Mouse (Mus musculus) small intestine, adult 2 months (tissue): Measurements from ENCODE around the gene Zmat1. TPM values are rescaled to one million over a fixed set of nuclear protein-coding genes. Genes with fewer than 3 reads are reported as not detected.
"Not testable (repeated sequence)": the region's sequence is repeated elsewhere in the genome, so short reads cannot be mapped to it uniquely, and the experiment has no call there.

Experiments used
- H3K27ac ChIP-seq: fragments of 200-500 bp; 2 replicates; pipeline ENCODE4 v1.5.1; 2012; ENCODE audit warnings: low read depth, low read length, control low read depth, inconsistent platforms; ENCODE audit not compliant: insufficient read depth
- H3K27me3 ChIP-seq: fragments of 200-500 bp; 2 replicates; pipeline ENCODE4 v1.6.1; 2012; ENCODE audit warnings: mild to moderate bottlenecking, moderate library complexity, low read length, inconsistent platforms; ENCODE audit not compliant: control insufficient read depth, insufficient read depth
- H3K36me3 ChIP-seq: fragments of 200-500 bp; 2 replicates; pipeline ENCODE4 v1.6.1; 2012; ENCODE audit warnings: mild to moderate bottlenecking, low read length, control low read depth, inconsistent platforms; ENCODE audit not compliant: control insufficient read depth, insufficient read depth
- H3K4me1 ChIP-seq: fragments of 200-500 bp; 2 replicates; pipeline ENCODE4 v1.6.1; 2012; ENCODE audit warnings: low read length, inconsistent platforms, mixed read lengths; ENCODE audit not compliant: control insufficient read depth, insufficient read depth, insufficient read length
- H3K4me3 ChIP-seq: fragments of 200-500 bp; 2 replicates; pipeline ENCODE4 v1.5.1; 2012; ENCODE audit warnings: low read depth, mild to moderate bottlenecking, control low read depth, inconsistent platforms, low read length, moderate library complexity
- CTCF ChIP-seq: fragments of 200-500 bp; IDR thresholded peaks from 2 replicates; pipeline ENCODE4 v1.5.1; 2012; ENCODE audit warnings: low read depth, mild to moderate bottlenecking, control low read depth, inconsistent platforms, low read length, moderate library complexity, mixed read lengths; ENCODE audit not compliant: insufficient replicate concordance, insufficient read length; ENCODE audit errors: extremely low read depth
- POLR2A ChIP-seq: fragments of 200-500 bp; IDR thresholded peaks from 2 replicates; pipeline ENCODE4 v1.6.1; 2012; ENCODE audit warnings: low read depth, mild to moderate bottlenecking, control low read depth, inconsistent platforms, low read length, moderate library complexity
- WGBS: fragments of 180-500 bp; shearing (Covaris S2); methylation state at CpG from one replicate; pipeline ENCODE4 v1.1.7; 2018; 5-methylcytosine and 5-hydroxymethylcytosine counted together
- polyA plus RNA-seq: library from polyadenylated mRNA; depleted of rRNA; stranded (reverse); fragments of >200 nt; gene quantifications from 2 replicates; pipeline ENCODE4 v1.2.3, GENCODE M21; 2012; rRNA removed

Gene Zmat1
- 0.09 and 0.20 TPM in 2 replicates for polyA plus RNA-seq

GRCm38 (mm10) chrX:135008720-135009470 is at the start of gene Zmat1:
Gene Zmat1 (minus strand): TSS chrX:135009209.
- H3K27me3 ChIP-seq: no peaks in the 10 kb centered on the region
- peak within 1 kb of the TSS; percentile 98 for H3K27ac ChIP-seq
- H3K4me3 ChIP-seq: peak within 1 kb of the TSS; percentile 86
- H3K36me3 ChIP-seq: no peaks in the 10 kb centered on the region
- 10% methylated on average over 65 of the region's 65 CpGs for WGBS
- H3K4me1 ChIP-seq: no peaks in the 10 kb centered on the region
- TF ChIP-seq CTCF (no peak), POLR2A (peak; percentile 76)

GRCm38 (mm10) chrX:135053939-135054338 is 44.9 kb upstream of the Zmat1 start:
- H3K4me3 ChIP-seq, H3K36me3 ChIP-seq, H3K4me1 ChIP-seq, H3K27me3 ChIP-seq, H3K27ac ChIP-seq: not testable (repeated sequence)
- WGBS: 75% methylated on average over 1 of the region's 1 CpGs

GRCm38 (mm10) chrX:135035962-135036375 is 27.0 kb upstream of the Zmat1 start:
- Histone ChIP-seq H3K4me1 (peaks cover 2% of the 10 kb centered on the region; the same call in 1 of the 2 replicates), H3K4me3 (no peak overlapping the region), H3K27me3 (no peaks in the 10 kb centered on the region), H3K36me3 (no peaks in the 10 kb centered on the region), H3K27ac (no peak overlapping the region)
- 13% methylated on average over 24 of the region's 24 CpGs for WGBS
- TF ChIP-seq CTCF (no peak), POLR2A (no peak)

- 82% methylated on average over 9 of the region's 9 CpGs for WGBS
These were observed 16.1 kb upstream of the Zmat1 start for GRCm38 (mm10) chrX:135025135-135025534.

GRCm38 (mm10) chrX:135011381-135011780 is 2.4 kb upstream of the Zmat1 start:
- no peaks in the 10 kb centered on the region for H3K4me1 ChIP-seq
- H3K4me3 ChIP-seq: no peak overlapping the region
- WGBS: 69% methylated on average over 3 of the region's 3 CpGs
- H3K27me3 ChIP-seq: no peaks in the 10 kb centered on the region
- no peaks in the 10 kb centered on the region for H3K36me3 ChIP-seq
- TF ChIP-seq CTCF (no peak), POLR2A (no peak)
- H3K27ac ChIP-seq: no peak overlapping the region

More at GRCm38 (mm10) chrX:135025135-135025534, 16.1 kb upstream of the Zmat1 start:
- H3K4me3 ChIP-seq: no peak overlapping the region
- H3K27ac ChIP-seq: no peak overlapping the region
- no peaks in the 10 kb centered on the region for H3K36me3 ChIP-seq
- H3K4me1 ChIP-seq: no peaks in the 10 kb centered on the region
- no peaks in the 10 kb centered on the region for H3K27me3 ChIP-seq
- TF ChIP-seq CTCF (no peak), POLR2A (no peak)

- Histone ChIP-seq H3K27ac (peak overlapping the region; percentile 59), H3K36me3 (no peaks in the 10 kb centered on the region), H3K4me3 (peak overlapping the region; percentile 86), H3K27me3 (no peaks in the 10 kb centered on the region), H3K4me1 (no peaks in the 10 kb centered on the region)
- 22% methylated on average over 6 of the region's 6 CpGs for WGBS
- TF ChIP-seq CTCF (no peak), POLR2A (no peak)
These were observed 434 bp upstream of the Zmat1 start for GRCm38 (mm10) chrX:135009471-135009815.

GRCm38 (mm10) chrX:135008021-135008420 is 988 bp downstream of the Zmat1 start:
- WGBS: 14% methylated on average over 5 of the region's 5 CpGs
- Histone ChIP-seq H3K27ac (no peak overlapping the region), H3K27me3 (no peaks in the 10 kb centered on the region), H3K4me3 (peak overlapping the region; percentile 13; the same call in 1 of the 2 replicates), H3K36me3 (no peaks in the 10 kb centered on the region), H3K4me1 (no peaks in the 10 kb centered on the region)
- TF ChIP-seq CTCF (no peak), POLR2A (no peak)

GRCm38 (mm10) chrX:134964546-134964945 is 44.5 kb downstream of the Zmat1 start, which contains the start of gene Nxf2:
Gene Nxf2 (minus strand): TSS chrX:134964754.
- no peak within 1 kb of the TSS for H3K27ac ChIP-seq
- no peak for TF ChIP-seq POLR2A
- TF ChIP-seq CTCF: no peak
- H3K4me3 ChIP-seq: peak within 1 kb of the TSS; percentile 50
- H3K27me3 ChIP-seq: no peaks in the 10 kb centered on the region
- 93% methylated on average over 19 of the region's 19 CpGs for WGBS
- no peaks in the 10 kb centered on the region for H3K36me3 ChIP-seq
- H3K4me1 ChIP-seq: 0 out of 2 replicates have a peak, but pooled peaks cover 3% of the 10 kb centered on the region
